Mouse (Mus musculus) neural tube, embryonic 15.5 days (tissue): ENCODE data around the gene Rpl14. TPM values are rescaled to one million over a fixed set of nuclear protein-coding genes. Genes with fewer than 3 reads are reported as not detected.
"Not testable (repeated sequence)": the region's sequence is repeated elsewhere in the genome, so short reads cannot be mapped to it uniquely, and the experiment has no call there.

Source experiments
- ATAC-seq: fragments of 200-750 bp; cut with Nextera tagmentation; 2 replicates; pipeline ENCODE4 v1.8.0; 2017; ENCODE audit warnings: mild to moderate bottlenecking, moderate TSS enrichment, moderate library complexity; ENCODE audit not compliant: low FRiP score
- H3K27ac ChIP-seq: fragments of 300-500 bp; sonication (generic); replicated peaks from 2 replicates; pipeline ENCODE4 v1.5.1; 2015; ENCODE audit warnings: mild to moderate bottlenecking, inconsistent platforms
- H3K27me3 ChIP-seq: fragments of 300-500 bp; sonication (generic); replicated peaks from 2 replicates; pipeline ENCODE4 v1.6.1; 2015; ENCODE audit warnings: inconsistent platforms
- H3K36me3 ChIP-seq: fragments of 300-500 bp; sonication (generic); 2 replicates; pipeline ENCODE4 v1.6.1; 2015; ENCODE audit warnings: inconsistent platforms
- H3K4me1 ChIP-seq: fragments of 300-500 bp; sonication (generic); 2 replicates; pipeline ENCODE4 v1.6.1; 2015; ENCODE audit warnings: inconsistent platforms
- H3K4me2 ChIP-seq: fragments of 300-500 bp; sonication (generic); 2 replicates; pipeline ENCODE4 v1.6.1; 2015; ENCODE audit warnings: inconsistent platforms, mild to moderate bottlenecking, moderate library complexity
- H3K4me3 ChIP-seq: fragments of 300-500 bp; sonication (generic); replicated peaks from 2 replicates; pipeline ENCODE4 v1.5.1; 2015; ENCODE audit warnings: mild to moderate bottlenecking, inconsistent platforms
- H3K9ac ChIP-seq: fragments of 300-500 bp; sonication (generic); replicated peaks from 2 replicates; pipeline ENCODE4 v1.6.1; 2015; ENCODE audit warnings: mild to moderate bottlenecking, inconsistent platforms
- H3K9me3 ChIP-seq: fragments of 300-500 bp; sonication (generic); replicated peaks from 2 replicates; pipeline ENCODE4 v1.6.1; 2016; ENCODE audit warnings: inconsistent platforms
- WGBS: fragments of 180-500 bp; shearing (Covaris S2); methylation state at CpG from one replicate; pipeline ENCODE4 v1.1.7; 2015; ENCODE audit warnings: mixed read lengths; 5-methylcytosine and 5-hydroxymethylcytosine counted together
- polyA plus RNA-seq: library from polyadenylated mRNA; unstranded; fragments of >200 nt; fragmentation: Nextera tagmentation; extraction: Ambion mirVana; gene quantifications from 2 replicates; pipeline ENCODE4 v1.2.1, GENCODE M21; 2015

Gene Rpl14
- polyA plus RNA-seq = 431 and 489 TPM in 2 replicates

- no peaks in the 10 kb centered on the region for H3K27me3 ChIP-seq
- no peaks in the 10 kb centered on the region for H3K9me3 ChIP-seq
- H3K4me3 ChIP-seq = peak within 1 kb of the TSS; percentile 90
- H3K36me3 ChIP-seq = peaks cover 33% of the 10 kb centered on the region
- H3K9ac ChIP-seq = peak within 1 kb of the TSS; percentile 86
- 6% methylated on average over 43 of the region's 43 CpGs for WGBS
- peaks cover 31% of the 10 kb centered on the region for H3K4me1 ChIP-seq
- H3K4me2 ChIP-seq = peak within 1 kb of the TSS; percentile 89
- H3K27ac ChIP-seq = peak within 1 kb of the TSS; percentile 90
- ATAC-seq = peak; percentile 97
Measured at GRCm38 (mm10) chr9:120570741-120571592, at the start of gene Rpl14. Gene Rpl14, plus strand, starts transcription at chr9:120571444.

- ATAC-seq = no peak
- H3K27ac ChIP-seq = no peak overlapping the region
- H3K36me3 ChIP-seq = no peaks in the 10 kb centered on the region
- 60% methylated on average over 4 of the region's 4 CpGs for WGBS
- no peaks in the 10 kb centered on the region for H3K27me3 ChIP-seq
- H3K4me1 ChIP-seq = no peaks in the 10 kb centered on the region
- no peaks in the 10 kb centered on the region for H3K9me3 ChIP-seq
- no peak overlapping the region for H3K9ac ChIP-seq
- no peak overlapping the region for H3K4me2 ChIP-seq
- no peak overlapping the region for H3K4me3 ChIP-seq
Measured at GRCm38 (mm10) chr9:120527270-120527669, 44.0 kb upstream of the Rpl14 start.

GRCm38 (mm10) chr9:120527919-120528318 lies 43.3 kb upstream of the Rpl14 start:
- no peak overlapping the region for H3K4me3 ChIP-seq
- no peak overlapping the region for H3K9ac ChIP-seq
- no peaks in the 10 kb centered on the region for H3K9me3 ChIP-seq
- H3K27ac ChIP-seq = no peak overlapping the region
- H3K27me3 ChIP-seq = no peaks in the 10 kb centered on the region
- ATAC-seq = no peak
- WGBS = 94% methylated on average over 8 of the region's 8 CpGs
- no peaks in the 10 kb centered on the region for H3K36me3 ChIP-seq
- H3K4me2 ChIP-seq = no peak overlapping the region
- H3K4me1 ChIP-seq = no peaks in the 10 kb centered on the region

DNA sequence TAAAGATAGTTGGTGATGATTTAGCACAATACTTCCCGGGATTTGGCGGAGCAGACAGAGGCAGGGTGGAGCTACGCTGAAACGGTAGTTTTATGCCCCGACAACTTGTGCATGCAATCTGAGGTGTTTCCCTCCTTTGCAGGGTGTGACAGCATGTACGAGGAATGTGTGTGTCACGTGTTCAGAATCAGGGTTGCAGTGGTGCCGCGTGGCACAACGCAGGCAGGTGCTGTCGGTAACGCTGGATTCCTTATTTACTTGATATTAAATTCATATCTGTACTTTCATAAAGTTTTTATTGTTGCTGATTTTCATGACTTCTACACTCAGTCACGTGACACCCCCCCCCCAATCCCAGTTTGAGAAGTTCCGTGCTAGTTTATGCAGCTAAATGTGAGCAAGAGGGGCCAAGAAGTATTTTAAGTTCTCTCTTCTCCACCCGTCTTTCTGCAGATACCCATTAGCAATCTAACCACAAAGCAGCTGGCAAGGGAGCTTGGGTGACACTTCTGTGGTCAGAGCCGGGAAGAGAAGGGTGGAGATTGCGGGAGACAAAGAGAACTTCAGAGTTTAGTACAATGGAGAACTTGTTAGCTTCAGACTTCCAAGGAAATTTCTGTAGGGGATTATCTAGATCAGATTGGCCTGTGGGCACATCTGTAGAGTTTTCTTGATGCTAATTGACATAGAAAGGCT lies 42.3 kb upstream of the Rpl14 start:
- Histone ChIP-seq H3K27me3 (no peaks in the 10 kb centered on the region), H3K9ac (no peak overlapping the region), H3K9me3 (no peaks in the 10 kb centered on the region), H3K4me2 (no peak overlapping the region), H3K4me1 (no peaks in the 10 kb centered on the region), H3K4me3 (no peak overlapping the region), H3K36me3 (no peaks in the 10 kb centered on the region), H3K27ac (no peak overlapping the region)
- no peak for ATAC-seq
- 91% methylated on average over 17 of the region's 17 CpGs for WGBS

DNA sequence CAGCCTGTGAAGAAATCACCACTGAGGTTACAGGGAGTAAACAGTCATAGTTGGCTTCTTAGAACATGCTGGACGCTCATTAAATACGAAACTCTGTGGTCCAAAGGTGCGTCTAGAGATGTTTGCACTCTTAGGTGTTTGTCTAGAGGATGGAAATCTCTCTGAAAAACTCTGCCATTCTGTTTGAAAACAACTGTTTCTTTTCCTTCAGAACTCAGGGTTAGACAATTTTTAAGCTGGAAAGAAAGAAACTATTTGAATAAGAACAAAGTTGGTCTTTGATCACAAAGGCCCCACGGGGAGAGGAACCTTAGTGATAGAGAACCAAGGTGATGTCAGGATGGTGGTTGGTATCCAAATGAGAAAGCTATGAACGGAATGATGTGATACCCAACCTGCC lies 40.8 kb upstream of the Rpl14 start:
- H3K9me3 ChIP-seq = no peaks in the 10 kb centered on the region
- no peak overlapping the region for H3K27ac ChIP-seq
- WGBS = 88% methylated on average over 5 of the region's 5 CpGs
- no peak overlapping the region for H3K9ac ChIP-seq
- H3K4me2 ChIP-seq = no peak overlapping the region
- no peaks in the 10 kb centered on the region for H3K36me3 ChIP-seq
- no peaks in the 10 kb centered on the region for H3K4me1 ChIP-seq
- no peak overlapping the region for H3K4me3 ChIP-seq
- ATAC-seq = no peak
- H3K27me3 ChIP-seq = no peaks in the 10 kb centered on the region

DNA sequence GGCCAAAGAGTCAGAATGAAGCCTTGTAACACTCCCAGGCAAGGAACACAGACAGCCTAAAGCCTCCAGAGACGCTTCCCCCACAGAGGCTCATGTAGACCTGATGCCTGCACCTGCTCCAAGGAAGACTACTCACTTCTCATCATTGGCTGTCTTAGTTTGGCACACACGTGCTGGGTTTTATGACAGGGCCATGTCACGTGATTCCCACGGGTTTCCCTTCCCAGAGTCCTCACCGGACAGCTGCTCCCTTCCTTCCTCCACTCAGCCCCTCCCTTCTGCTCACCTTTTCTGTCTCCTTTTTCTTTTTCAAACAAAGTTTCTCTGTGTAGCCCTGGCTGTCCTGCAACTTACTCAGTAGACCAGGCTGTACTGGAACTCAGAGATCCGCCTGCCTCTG lies 39.2 kb upstream of the Rpl14 start:
- Histone ChIP-seq H3K9ac (no peak overlapping the region), H3K36me3 (no peaks in the 10 kb centered on the region)
- no peak for ATAC-seq

DNA sequence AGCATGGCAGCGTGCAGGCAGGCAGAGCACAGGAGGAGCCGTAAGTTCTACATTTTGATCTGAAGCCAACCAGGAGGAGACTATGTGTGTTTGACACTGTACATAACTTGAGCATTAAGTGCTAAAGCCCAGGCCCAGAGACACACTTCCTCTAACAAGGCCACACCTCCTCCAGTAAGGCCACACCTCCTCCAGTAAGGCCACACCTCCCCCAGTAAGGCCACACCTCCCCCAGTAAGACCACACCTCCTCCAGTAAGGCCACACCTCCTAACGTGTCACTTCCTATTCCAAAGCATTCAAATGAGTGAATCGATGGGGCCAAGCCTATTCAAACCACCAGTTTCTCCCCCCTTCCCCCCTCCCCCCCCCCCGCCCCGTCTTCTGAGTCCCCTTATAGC lies 38.6 kb upstream of the Rpl14 start:
- ATAC-seq = no peak
- WGBS = 89% methylated on average over 6 of the region's 6 CpGs
- Histone ChIP-seq H3K9ac (no peak overlapping the region), H3K36me3 (no peaks in the 10 kb centered on the region), H3K4me3 (no peak overlapping the region), H3K9me3 (no peaks in the 10 kb centered on the region), H3K4me2 (no peak overlapping the region), H3K4me1 (no peaks in the 10 kb centered on the region), H3K27ac (no peak overlapping the region), H3K27me3 (no peaks in the 10 kb centered on the region)

More for the DNA sequence above, 39.2 kb upstream of the Rpl14 start:
- H3K4me3 ChIP-seq = no peak overlapping the region
- WGBS = 78% methylated on average over 6 of the region's 6 CpGs
- no peak overlapping the region for H3K27ac ChIP-seq
- no peaks in the 10 kb centered on the region for H3K27me3 ChIP-seq
- no peak overlapping the region for H3K4me2 ChIP-seq
- no peaks in the 10 kb centered on the region for H3K4me1 ChIP-seq
- H3K9me3 ChIP-seq = no peaks in the 10 kb centered on the region

GRCm38 (mm10) chr9:120533446-120533950 lies 37.7 kb upstream of the Rpl14 start:
- 95% methylated on average over 8 of the region's 8 CpGs for WGBS
- not testable (repeated sequence) for H3K27me3 ChIP-seq, H3K27ac ChIP-seq, H3K36me3 ChIP-seq, H3K9ac ChIP-seq, H3K4me1 ChIP-seq, ATAC-seq, H3K4me2 ChIP-seq, H3K4me3 ChIP-seq, H3K9me3 ChIP-seq

DNA sequence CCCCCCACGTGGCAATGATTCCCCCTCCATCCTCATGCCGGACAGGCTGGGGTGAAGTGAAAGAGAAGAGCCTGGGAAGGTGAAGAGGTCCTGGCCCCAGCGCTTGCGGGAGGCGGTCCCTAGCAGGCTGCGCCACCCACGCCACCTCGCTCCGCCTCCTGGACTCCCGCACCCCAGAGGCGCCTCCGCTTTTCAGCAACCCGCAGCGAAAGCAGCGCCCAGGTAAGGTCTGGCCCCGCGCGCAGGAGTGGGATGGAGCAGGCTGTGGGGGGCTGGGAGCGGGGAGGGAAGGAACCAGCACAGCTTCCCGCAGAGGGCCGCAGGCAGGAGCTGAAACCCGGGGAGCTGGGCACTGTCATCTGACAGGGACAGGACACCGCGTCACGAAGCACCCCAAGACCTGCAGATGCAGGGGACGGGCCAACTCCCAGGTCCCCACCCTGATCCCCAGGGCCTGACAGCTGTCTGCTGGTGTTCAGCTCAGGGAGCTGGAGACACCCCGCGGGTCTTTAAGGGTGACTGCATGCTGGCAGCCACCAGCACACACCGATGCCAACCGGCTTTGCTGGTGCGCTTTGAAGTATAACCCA lies 31.5 kb upstream of the Rpl14 start, which contains the start of gene Entpd3:
Gene Entpd3 (plus strand): TSS at position 157 of the 590 bp plus-strand sequence.
- peak within 1 kb of the TSS; percentile 81 for H3K4me2 ChIP-seq
- peaks cover 21% of the 10 kb centered on the region for H3K27me3 ChIP-seq
- ATAC-seq = peak; percentile 81
- no peak within 1 kb of the TSS for H3K27ac ChIP-seq
- H3K9me3 ChIP-seq = no peaks in the 10 kb centered on the region
- 2% methylated on average over 31 of the region's 31 CpGs for WGBS
- peaks cover 20% of the 10 kb centered on the region for H3K4me1 ChIP-seq
- H3K9ac ChIP-seq = peak within 1 kb of the TSS; percentile 57
- peak within 1 kb of the TSS; percentile 44 for H3K4me3 ChIP-seq
- no peaks in the 10 kb centered on the region for H3K36me3 ChIP-seq

GRCm38 (mm10) chr9:120541411-120541810 lies 29.8 kb upstream of the Rpl14 start:
- Histone ChIP-seq H3K27me3 (peaks cover 21% of the 10 kb centered on the region), H3K27ac (no peak overlapping the region), H3K4me2 (no peak overlapping the region), H3K4me1 (peaks cover 20% of the 10 kb centered on the region), H3K4me3 (no peak overlapping the region), H3K36me3 (no peaks in the 10 kb centered on the region), H3K9ac (no peak overlapping the region), H3K9me3 (no peaks in the 10 kb centered on the region)
- WGBS = 6% methylated on average over 2 of the region's 2 CpGs
- ATAC-seq = no peak

GRCm38 (mm10) chr9:120542241-120542640 lies 29.0 kb upstream of the Rpl14 start:
- Histone ChIP-seq H3K27me3 (peaks cover 21% of the 10 kb centered on the region), H3K4me1 (peaks cover 28% of the 10 kb centered on the region), H3K27ac (no peak overlapping the region), H3K4me3 (no peak overlapping the region), H3K4me2 (no peak overlapping the region), H3K36me3 (no peaks in the 10 kb centered on the region), H3K9ac (no peak overlapping the region), H3K9me3 (no peaks in the 10 kb centered on the region)
- WGBS = 19% methylated on average over 6 of the region's 6 CpGs
- ATAC-seq = no peak
